Mouse (Mus musculus) thymus, adult 2 months (tissue): ENCODE results near the gene Nfkbiz.

Source experiments
- CTCF ChIP-seq: fragments of 200-500 bp; IDR thresholded peaks from 2 replicates; pipeline ENCODE4 v1.5.1; 2012; ENCODE audit warnings: mild to moderate bottlenecking, control low read depth, low read length, moderate library complexity, borderline replicate concordance; ENCODE audit not compliant: control insufficient read depth, poor library complexity, insufficient read depth; ENCODE audit errors: extremely low read depth
- POLR2A ChIP-seq: fragments of 200-500 bp; IDR thresholded peaks from 2 replicates; pipeline ENCODE4 v1.6.1; 2012; ENCODE audit warnings: mild to moderate bottlenecking, low read length, control low read depth, moderate library complexity; ENCODE audit not compliant: control insufficient read depth, poor library complexity, insufficient read depth; ENCODE audit errors: extremely low read depth

DNA sequence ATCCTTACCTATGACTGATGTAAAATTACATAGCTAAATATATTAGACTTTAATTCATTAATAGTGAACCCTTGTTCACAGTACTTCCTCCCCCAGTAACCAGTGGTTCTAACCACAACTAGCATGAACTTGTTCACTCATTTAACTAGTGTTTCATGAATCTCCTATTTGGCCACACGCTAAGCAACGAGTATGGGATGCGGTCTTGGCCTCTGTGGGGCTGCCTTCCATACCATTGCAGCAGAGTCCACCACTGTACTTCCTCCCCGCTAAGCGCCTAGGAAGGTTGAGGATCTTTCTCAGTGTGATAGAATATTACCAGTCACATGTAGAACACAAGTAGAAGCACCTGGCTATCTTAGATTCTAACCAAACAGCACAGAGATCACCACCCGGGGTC lies 29.4 kb downstream of the Nfkbiz start:
- TF ChIP-seq CTCF = no peak
- TF ChIP-seq POLR2A = no peak
